Mouse (Mus musculus) myocyte (in vitro differentiated cells): ENCODE data around the gene Hydin.

Experiments used
- CEBPB ChIP-seq: IDR thresholded peaks from 2 replicates; pipeline ENCODE4 v1.6.1; 2011; ENCODE audit warnings: mild to moderate bottlenecking, moderate library complexity; ENCODE audit not compliant: poor library complexity, insufficient read depth, severe bottlenecking
- E2F4 ChIP-seq: IDR thresholded peaks from one replicate; pipeline ENCODE4 v1.6.1; 2011; ENCODE audit warnings: mild to moderate bottlenecking, control low read depth, moderate library complexity; ENCODE audit not compliant: insufficient read depth
- MAX ChIP-seq: IDR thresholded peaks from one replicate; pipeline ENCODE4 v1.6.1; 2011; ENCODE audit warnings: low read depth, mild to moderate bottlenecking, control low read depth
- MYOD1 ChIP-seq, 3 experiments: IDR thresholded peaks; one replicate each; pipeline ENCODE4 v1.6.1; 2011; ENCODE audit warnings: control low read depth in 2 of 3, low read depth in 2 of 3, mild to moderate bottlenecking in 2 of 3, moderate library complexity in 1 of 3; ENCODE audit not compliant: insufficient read length in 2 of 3, control insufficient read depth in 1 of 3
- MYOG ChIP-seq, 3 experiments: IDR thresholded peaks; one replicate each; pipeline ENCODE4 v1.6.1; 2011; ENCODE audit warnings: control low read depth in 2 of 3, low read depth in 2 of 3, mild to moderate bottlenecking in 2 of 3; ENCODE audit not compliant: insufficient read length in 2 of 3, control insufficient read depth in 1 of 3, insufficient read depth in 1 of 3
- POLR2A ChIP-seq: IDR thresholded peaks from one replicate; pipeline ENCODE4 v1.6.1; 2011; ENCODE audit warnings: low read depth, mild to moderate bottlenecking, control low read depth, moderate library complexity; ENCODE audit not compliant: insufficient read length
- POLR2AphosphoS2 ChIP-seq: IDR thresholded peaks from one replicate; pipeline ENCODE4 v1.6.1; 2011; ENCODE audit warnings: low read depth, control low read depth; ENCODE audit not compliant: insufficient read length
- REST ChIP-seq: IDR thresholded peaks from one replicate; pipeline ENCODE4 v1.6.1; 2011; ENCODE audit warnings: mild to moderate bottlenecking, control low read depth, moderate library complexity; ENCODE audit not compliant: insufficient read depth, insufficient read length
- SRF ChIP-seq: IDR thresholded peaks from one replicate; pipeline ENCODE4 v1.6.1; 2011; ENCODE audit warnings: low read depth; ENCODE audit not compliant: control insufficient read depth, insufficient read length
- TCF12 ChIP-seq: IDR thresholded peaks from one replicate; pipeline ENCODE4 v1.6.1; 2011; ENCODE audit warnings: mild to moderate bottlenecking, control low read depth; ENCODE audit not compliant: poor library complexity, insufficient read depth, severe bottlenecking
- TCF3 ChIP-seq: IDR thresholded peaks from one replicate; pipeline ENCODE4 v1.6.1; 2011; ENCODE audit warnings: low read depth, control low read depth; ENCODE audit not compliant: insufficient read length
- USF1 ChIP-seq: IDR thresholded peaks from one replicate; pipeline ENCODE4 v1.6.1; 2011; ENCODE audit warnings: low read depth, mild to moderate bottlenecking, control low read depth, moderate library complexity

GRCm38 (mm10) chr8:110351909-110352308, 85.1 kb downstream of the Hydin start:
- TF ChIP-seq E2F4: no peak
- no peak for TF ChIP-seq TCF12
- TF ChIP-seq POLR2A: no peak
- no peak for TF ChIP-seq USF1
- TF ChIP-seq MYOD1 (IDR thresholded peaks at IDR 0.05; ENCODE audit: control insufficient read depth in 1 of 3, insufficient read length in 2 of 3, low read depth in 2 of 3): no peak
- TF ChIP-seq TCF3: no peak
- no peak for TF ChIP-seq MAX
- no peak for TF ChIP-seq CEBPB
- TF ChIP-seq MYOG (IDR thresholded peaks at IDR 0.05; ENCODE audit: control insufficient read depth in 1 of 3, insufficient read depth in 1 of 3, insufficient read length in 2 of 3, low read depth in 2 of 3): no peak
- TF ChIP-seq SRF: no peak
- no peak for TF ChIP-seq REST
- TF ChIP-seq POLR2AphosphoS2: no peak
